Mouse (Mus musculus) heart, embryonic 14.5 days (tissue): ENCODE data around the gene Hacd1. TPM values are rescaled to one million over a fixed set of nuclear protein-coding genes. Genes with fewer than 3 reads are reported as not detected.

Experiments
- polyA plus RNA-seq: library from polyadenylated mRNA; unstranded; fragments of >200 nt; fragmentation: Nextera tagmentation; extraction: Ambion mirVana; gene quantifications from 2 replicates; pipeline ENCODE4 v1.2.1, GENCODE M21; 2014

Hacd1 gene
- polyA plus RNA-seq, 1 experiment from 2014 or later: 272 TPM

Other genes starting within 250 kb of the Hacd1 start
- 55.6 and 58.3 TPM in 2 replicates for gene Stam, start 18.0 kb upstream of the Hacd1 start, polyA plus RNA-seq
- gene Tmem236, start 118.4 kb upstream of the Hacd1 start, polyA plus RNA-seq: 0.07 TPM in 1 of 2 replicates, not detected in the other
- 4.4 TPM in 2 replicates for gene Mrc1, start 173.3 kb upstream of the Hacd1 start, polyA plus RNA-seq